8 mouse cellular contexts compared by ENCODE assay signal in genomic region chr2:180042256-180042857, GRCm38 (mm10). TPM values are rescaled to one million over a fixed set of nuclear protein-coding genes. Genes with fewer than 3 reads are reported as not detected.
DNase-seq lines count a peak whose midpoint lies in the region; ATAC-seq and TF ChIP-seq lines count a peak whose summit lies in the region.

Gene Psma7 (minus strand): TSS chr2:180042433.
Gene Ss18l1 (plus strand): TSS chr2:180042509.

- peak; percentile 61 for TF ChIP-seq POLR2A in cortical plate, adult 2 months (IDR thresholded peaks at IDR 0.05; ENCODE audit: extremely low read depth, insufficient read depth, low read length)

- ATAC-seq in megakaryocyte progenitor cell, adult 5-6 weeks (replicated peaks; ENCODE audit: poor library complexity): peak; percentile 71

- H3K4me3 ChIP-seq in cortical plate, adult 2 months (ENCODE audit: insufficient read depth, low read length): peak within 1 kb of the TSS; percentile 97

- H3K4me1 ChIP-seq in cortical plate, adult 2 months (ENCODE audit: control insufficient read depth, insufficient read depth, low read length): peaks cover 11% of the 10 kb centered on the region

- TF ChIP-seq CTCF in cortical plate, adult 2 months (IDR thresholded peaks at IDR 0.05; ENCODE audit: extremely low read depth, insufficient read depth, low read length): no peak

- H3K27ac ChIP-seq in cortical plate, adult 2 months (ENCODE audit: insufficient read depth, low read length): peak within 1 kb of the TSS; percentile 99

- intact Hi-C loops in left cerebral cortex, postnatal 10 days (cut with DNase I): no loop called here

- DNase-seq in adipocyte (ENCODE audit: low spot score): peak; percentile 90
- DNase-seq in gastrocnemius, postnatal 10 days: peak; percentile 92
- peak; percentile 93 for DNase-seq in induced T-regulatory cell, adult 2 months (ENCODE audit: low read depth)
- DNase-seq in left cerebral cortex, postnatal 10 days (ENCODE audit: extremely low spot score in 1 of 2, low spot score in 2 of 2): peak; percentile 80 to 96
- peak; percentile 94 for DNase-seq in right cerebral cortex, postnatal 10 days (ENCODE audit: low spot score in 2 of 2)
- DNase-seq in urinary bladder, postnatal 25 days (ENCODE audit: low spot score): peak; percentile 87

RNA-seq across cellular contexts. Expression of gene Psma7, which starts in this region (rescaled TPM):
- polyA plus RNA-seq in cortical plate, adult 2 months (2012; rRNA removed): 211 and 215 TPM in 2 replicates
- total RNA-seq in gastrocnemius, postnatal 10 days (2021): 100 to 1,000 TPM; 169 to 170 TPM
- total RNA-seq in left cerebral cortex, postnatal 10 days (2021): 100 to 1,000 TPM; 214 to 221 TPM
- 355 and 392 TPM in 2 replicates for total RNA-seq in megakaryocyte progenitor cell, adult 5-6 weeks (2015)
- 426 and 445 TPM in 2 replicates for total RNA-seq in megakaryocyte progenitor cell, adult 5-6 weeks (2017)

RNA-seq across cellular contexts. Expression of gene Ss18l1, which starts in this region (rescaled TPM):
- 30.9 and 33.8 TPM in 2 replicates for polyA plus RNA-seq in cortical plate, adult 2 months (2012; rRNA removed)
- 1 to 10 TPM; 2.8 to 3.6 TPM for total RNA-seq in gastrocnemius, postnatal 10 days (2021)
- total RNA-seq in left cerebral cortex, postnatal 10 days (2021): 10 to 100 TPM; 35.8 to 37.3 TPM
- total RNA-seq in megakaryocyte progenitor cell, adult 5-6 weeks (2015): 1.1 and 2.1 TPM in 2 replicates
- total RNA-seq in megakaryocyte progenitor cell, adult 5-6 weeks (2017): 2.5 and 2.6 TPM in 2 replicates

Comparison
In these comparisons a context has a peak if more than half of its experiments do, and no peak if none do; other contexts are left out.
1. Peak in every context shown above with its lines: DNase-seq, ATAC-seq, H3K4me3 ChIP-seq and H3K27ac ChIP-seq.
2. RNA of gene Ss18l1 (total RNA-seq): 35.8 to 37.3 TPM in left cerebral cortex, postnatal 10 days; 2.8 to 3.6 TPM in gastrocnemius, postnatal 10 days and 1.1 to 2.6 TPM in megakaryocyte progenitor cell, adult 5-6 weeks; every median in the first group is over 4 times any median in the second.